Mouse (Mus musculus): ENCODE measurements at regions not wholly inside any gene's neighbourhood (a gene's known extent, or its start where the extent isn't known, plus 50 kb on each side); places are given as distances from the start of the nearest gene placed in this dataset.

- H3K4me3 ChIP-seq (ENCODE audit: low read depth, low read length) = no peak overlapping the region
- H3K4me2 ChIP-seq = no peak overlapping the region
- H3K9me3 ChIP-seq (ENCODE audit: low read depth, low read length) = no peaks in the 10 kb centered on the region
- DNase-seq (no peak), ATAC-seq (ENCODE audit: insufficient read depth) (no peak)
- no peak overlapping the region for H3K9ac ChIP-seq
- no peaks in the 10 kb centered on the region for H3K27me3 ChIP-seq (ENCODE audit: insufficient read depth, low read length)
- no peaks in the 10 kb centered on the region; the same call in 1 of the 2 replicates for H3K4me1 ChIP-seq (ENCODE audit: insufficient read depth)
- TF ChIP-seq CTCF (IDR thresholded peaks at IDR 0.05; ENCODE audit: low read depth) = no peak
- no peaks in the 10 kb centered on the region for H3K36me3 ChIP-seq (ENCODE audit: insufficient read depth)
- 51% methylated on average over 4 of the region's 4 CpGs for WGBS
- H3K27ac ChIP-seq (ENCODE audit: low read depth) = no peak overlapping the region
These were observed 222.5 kb downstream of the Irs2 start for GRCm38 (mm10) chr8:10785801-10786200.

GRCm38 (mm10) chr8:10785311-10785710 lies 222.9 kb downstream of the Irs2 start:
- WGBS = 96% methylated on average over 4 of the region's 4 CpGs
- H3K27ac ChIP-seq (ENCODE audit: low read depth) = no peak overlapping the region
- no peaks in the 10 kb centered on the region for H3K9me3 ChIP-seq (ENCODE audit: low read depth, low read length)

GRCm38 (mm10) chr8:10784481-10784880 lies 223.8 kb downstream of the Irs2 start:
- Histone ChIP-seq H3K36me3 (ENCODE audit: insufficient read depth) (no peaks in the 10 kb centered on the region), H3K9ac (no peak overlapping the region), H3K27me3 (ENCODE audit: insufficient read depth, low read length) (no peaks in the 10 kb centered on the region), H3K4me3 (ENCODE audit: low read depth, low read length) (no peak overlapping the region), H3K27ac (ENCODE audit: low read depth) (no peak overlapping the region), H3K9me3 (ENCODE audit: low read depth, low read length) (no peaks in the 10 kb centered on the region), H3K4me2 (no peak overlapping the region), H3K4me1 (ENCODE audit: insufficient read depth) (no peaks in the 10 kb centered on the region)
- 46% methylated on average over 1 of the region's 1 CpGs for WGBS
- TF ChIP-seq CTCF (IDR thresholded peaks at IDR 0.05; ENCODE audit: low read depth) = no peak
- no peak for ATAC-seq (ENCODE audit: insufficient read depth)
- no peak for DNase-seq

More at GRCm38 (mm10) chr8:10785311-10785710, 222.9 kb downstream of the Irs2 start:
- no peak for DNase-seq
- ATAC-seq (ENCODE audit: insufficient read depth) = no peak
- Histone ChIP-seq H3K4me3 (ENCODE audit: low read depth, low read length) (no peak overlapping the region), H3K9ac (no peak overlapping the region), H3K27me3 (ENCODE audit: insufficient read depth, low read length) (no peaks in the 10 kb centered on the region), H3K4me2 (no peak overlapping the region), H3K36me3 (ENCODE audit: insufficient read depth) (no peaks in the 10 kb centered on the region), H3K4me1 (ENCODE audit: insufficient read depth) (no peaks in the 10 kb centered on the region)
- TF ChIP-seq CTCF (IDR thresholded peaks at IDR 0.05; ENCODE audit: low read depth) = no peak

DNA sequence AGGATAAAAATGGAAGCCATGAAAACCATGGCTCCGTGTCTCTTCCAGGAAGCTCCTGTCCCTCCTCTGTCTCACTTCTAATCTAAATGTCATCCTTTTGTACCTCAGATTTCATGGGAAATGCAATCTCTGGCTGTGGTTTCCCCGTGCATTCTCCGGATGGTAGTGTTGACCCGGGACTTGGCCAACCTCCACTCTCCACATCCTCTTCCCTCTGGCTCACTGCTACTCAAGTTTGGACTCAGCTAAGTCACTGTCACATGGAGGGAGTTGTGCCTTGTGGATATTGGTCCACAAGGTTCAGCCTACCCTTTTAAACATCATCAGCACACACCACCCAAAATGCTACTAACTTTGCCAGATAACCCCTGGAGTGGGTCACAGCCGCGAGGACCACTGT lies 226.4 kb downstream of the Irs2 start:
- H3K9ac ChIP-seq = no peak overlapping the region
- ATAC-seq (ENCODE audit: insufficient read depth) (no peak), DNase-seq (no peak)
- no peak overlapping the region for H3K27ac ChIP-seq (ENCODE audit: low read depth)
- no peaks in the 10 kb centered on the region for H3K4me1 ChIP-seq (ENCODE audit: insufficient read depth)
- H3K4me3 ChIP-seq (ENCODE audit: low read depth, low read length) = no peak overlapping the region
- H3K4me2 ChIP-seq = no peak overlapping the region
- H3K27me3 ChIP-seq (ENCODE audit: insufficient read depth, low read length) = no peaks in the 10 kb centered on the region
- no peaks in the 10 kb centered on the region for H3K36me3 ChIP-seq (ENCODE audit: insufficient read depth)
- peaks cover 3% of the 10 kb centered on the region; the same call in 1 of the 2 replicates for H3K9me3 ChIP-seq (ENCODE audit: low read depth, low read length)
- no peak for TF ChIP-seq CTCF (IDR thresholded peaks at IDR 0.05; ENCODE audit: low read depth)
- WGBS = 77% methylated on average over 6 of the region's 6 CpGs

- no peak for ATAC-seq (ENCODE audit: insufficient read depth)
- WGBS = 81% methylated on average over 7 of the region's 7 CpGs
- Histone ChIP-seq H3K36me3 (ENCODE audit: insufficient read depth) (no peaks in the 10 kb centered on the region), H3K9me3 (ENCODE audit: low read depth, low read length) (peaks cover 4% of the 10 kb centered on the region; the same call in 1 of the 2 replicates), H3K27me3 (ENCODE audit: insufficient read depth, low read length) (no peaks in the 10 kb centered on the region), H3K4me1 (ENCODE audit: insufficient read depth) (no peaks in the 10 kb centered on the region), H3K27ac (ENCODE audit: low read depth) (no peak overlapping the region), H3K4me2 (no peak overlapping the region), H3K4me3 (ENCODE audit: low read depth, low read length) (no peak overlapping the region), H3K9ac (no peak overlapping the region)
- no peak for TF ChIP-seq CTCF (IDR thresholded peaks at IDR 0.05; ENCODE audit: low read depth)
- DNase-seq = no peak
These were observed 228.6 kb downstream of the Irs2 start for GRCm38 (mm10) chr8:10779636-10780035.

- no peak overlapping the region for H3K27ac ChIP-seq (ENCODE audit: low read depth)
- H3K4me2 ChIP-seq = no peak overlapping the region
- no peaks in the 10 kb centered on the region for H3K4me1 ChIP-seq (ENCODE audit: insufficient read depth)
- WGBS = 62% methylated on average over 8 of the region's 8 CpGs
- H3K9me3 ChIP-seq (ENCODE audit: low read depth, low read length) = peaks cover 4% of the 10 kb centered on the region; the same call in 1 of the 2 replicates
- no peak for TF ChIP-seq CTCF (IDR thresholded peaks at IDR 0.05; ENCODE audit: low read depth)
- no peak for ATAC-seq (ENCODE audit: insufficient read depth)
- H3K36me3 ChIP-seq (ENCODE audit: insufficient read depth) = no peaks in the 10 kb centered on the region
- H3K4me3 ChIP-seq (ENCODE audit: low read depth, low read length) = no peak overlapping the region
- H3K9ac ChIP-seq = no peak overlapping the region
- DNase-seq = no peak
- no peaks in the 10 kb centered on the region for H3K27me3 ChIP-seq (ENCODE audit: insufficient read depth, low read length)
These were observed 232.9 kb downstream of the Irs2 start for GRCm38 (mm10) chr8:10775202-10776010.

GRCm38 (mm10) chr8:10774778-10775177 lies 233.5 kb downstream of the Irs2 start:
- H3K27ac ChIP-seq (ENCODE audit: low read depth) = no peak overlapping the region
- no peak overlapping the region for H3K4me3 ChIP-seq (ENCODE audit: low read depth, low read length)
- WGBS = 83% methylated on average over 3 of the region's 3 CpGs
- no peak for TF ChIP-seq CTCF (IDR thresholded peaks at IDR 0.05; ENCODE audit: low read depth)
- H3K27me3 ChIP-seq (ENCODE audit: insufficient read depth, low read length) = no peaks in the 10 kb centered on the region
- ATAC-seq (ENCODE audit: insufficient read depth) (no peak), DNase-seq (no peak)
- peaks cover 4% of the 10 kb centered on the region; the same call in 1 of the 2 replicates for H3K9me3 ChIP-seq (ENCODE audit: low read depth, low read length)
- H3K36me3 ChIP-seq (ENCODE audit: insufficient read depth) = no peaks in the 10 kb centered on the region
- no peaks in the 10 kb centered on the region for H3K4me1 ChIP-seq (ENCODE audit: insufficient read depth)
- H3K4me2 ChIP-seq = no peak overlapping the region
- H3K9ac ChIP-seq = no peak overlapping the region

Data from lung, embryonic 14.5 days (tissue).